Mouse (Mus musculus) erythroblast, embryonic 14.5 days (primary cell): ENCODE measurements around the gene Lpo.

Experiments used
- GATA1 ChIP-seq: IDR thresholded peaks from 2 replicates; pipeline ENCODE4 v1.6.1; 2012; ENCODE audit warnings: low read length, inconsistent platforms, mixed read lengths
- TAL1 ChIP-seq: IDR thresholded peaks from 3 replicates; pipeline ENCODE4 v1.6.1; 2012; ENCODE audit warnings: low read length, inconsistent platforms, mixed read lengths

GRCm38 (mm10) chr11:87807433-87807832 lies 20.7 kb downstream of the Lpo start:
- TF ChIP-seq GATA1 (no peak), TAL1 (no peak)
